Comparison of ENCODE assay signal across 26 mouse cellular contexts in genomic region chr4:138418340-138418957, GRCm38 (mm10). TPM values are rescaled to one million over a fixed set of nuclear protein-coding genes. Genes with fewer than 3 reads are reported as not detected.
DNase-seq lines count a peak whose midpoint lies in the region; ATAC-seq and TF ChIP-seq lines count a peak whose summit lies in the region.
"Had no signal": no experiment of that assay in that cellular context is flagged by ENCODE, and none has a peak within 500 bp of the region (broad histone marks: within the 10 kb centered on the region; RNA-seq: fewer than 3 reads in every experiment).

No protein-coding gene starts in this region.

- 69% methylated on average over 11 of the region's 11 CpGs for WGBS in embryonic facial prominence, embryonic 11.5 days
- 67% methylated on average over 11 of the region's 11 CpGs for WGBS in embryonic facial prominence, embryonic 10.5 days
- WGBS in hindbrain, postnatal 0 days = 44% methylated on average over 11 of the region's 11 CpGs
- 57% methylated on average over 11 of the region's 11 CpGs for WGBS in hindbrain, embryonic 13.5 days
- 44% methylated on average over 11 of the region's 11 CpGs for WGBS in intestine, postnatal 0 days

- H3K4me3 ChIP-seq in embryonic facial prominence, embryonic 11.5 days (ENCODE audit: low read depth, low read length) = no peak overlapping the region
- no peak overlapping the region for H3K4me3 ChIP-seq in embryonic facial prominence, embryonic 10.5 days
- no peak overlapping the region for H3K4me3 ChIP-seq in hindbrain, postnatal 0 days (ENCODE audit: low read length)
- no peak overlapping the region for H3K4me3 ChIP-seq in hindbrain, embryonic 13.5 days
- 0 out of 2 replicates have a peak overlapping the region, but pooled peaks have one; percentile 17 for H3K4me3 ChIP-seq in E14TG2a.4 (replicated peaks; ENCODE audit: low read length)
- no peak overlapping the region for H3K4me3 ChIP-seq in intestine, postnatal 0 days (ENCODE audit: low read depth, low read length)
- H3K4me3 ChIP-seq: heart, adult 2 months; kidney, embryonic 15.5 days; limb, embryonic 13.5 days; liver, embryonic 13.5 days had no signal

- peak; percentile 29; the same call in 1 of the 2 replicates for ATAC-seq in embryonic facial prominence, embryonic 11.5 days (replicated peaks; ENCODE audit: insufficient number of reproducible peaks, low FRiP score, low TSS enrichment, low read depth)
- peak; percentile 48; the same call in 1 of the 2 replicates for ATAC-seq in hindbrain, postnatal 0 days
- no peak for ATAC-seq in hindbrain, embryonic 13.5 days (ENCODE audit: low FRiP score)
- ATAC-seq in intestine, postnatal 0 days = peak; percentile 60
- ATAC-seq: CD4-positive, CD25-positive, alpha-beta regulatory T cell, adult 4 months; inflammation-experienced regulatory T-cells, adult 6 months had no signal

- TF ChIP-seq CTCF in hindbrain, postnatal 0 days (IDR thresholded peaks at IDR 0.05; ENCODE audit: low read depth) = no peak
- no peak for TF ChIP-seq CTCF in E14TG2a.4 (conservative IDR thresholded peaks at IDR 0.05; ENCODE audit: low read length)
- TF ChIP-seq CTCF in intestine, postnatal 0 days (IDR thresholded peaks at IDR 0.05; ENCODE audit: low read depth) = no peak

- DNase-seq in embryonic facial prominence, embryonic 11.5 days (ENCODE audit: low spot score) = no peak
- no peak for DNase-seq in embryonic facial prominence, embryonic 10.5 days (ENCODE audit: low spot score)
- peak; percentile 60 for DNase-seq in hindbrain, postnatal 0 days (ENCODE audit: low spot score)
- no peak for DNase-seq in adipocyte (ENCODE audit: low spot score)
- no peak for DNase-seq in ovary, postnatal 10 days (ENCODE audit: low spot score)
- DNase-seq: adrenal gland, postnatal 36 days; cerebellum, adult 8-10 months; gastrocnemius, postnatal 25 days; heart, adult 2 months; heart, postnatal 36 days; kidney, postnatal 4 days; liver, embryonic 13.5 days; lung, embryonic 14.5 days; lung, postnatal 4 days; thymus, postnatal 25 days had no signal

- no peak overlapping the region for H3K4me2 ChIP-seq in embryonic facial prominence, embryonic 11.5 days (ENCODE audit: low read depth, low read length)
- no peak overlapping the region for H3K4me2 ChIP-seq in hindbrain, postnatal 0 days (ENCODE audit: low read depth, low read length)
- H3K4me2 ChIP-seq in hindbrain, embryonic 13.5 days = no peak overlapping the region
- no peak overlapping the region for H3K4me2 ChIP-seq in intestine, postnatal 0 days (replicated peaks; ENCODE audit: low read depth)
- H3K4me2 ChIP-seq: kidney, embryonic 15.5 days; limb, embryonic 13.5 days; liver, embryonic 13.5 days; lung, embryonic 14.5 days had no signal

- H3K9me3 ChIP-seq in embryonic facial prominence, embryonic 11.5 days (replicated peaks; ENCODE audit: control insufficient read depth, low read length) = no peaks in the 10 kb centered on the region
- no peaks in the 10 kb centered on the region for H3K9me3 ChIP-seq in embryonic facial prominence, embryonic 10.5 days
- no peaks in the 10 kb centered on the region for H3K9me3 ChIP-seq in hindbrain, postnatal 0 days (ENCODE audit: low read length)
- H3K9me3 ChIP-seq in hindbrain, embryonic 13.5 days = no peaks in the 10 kb centered on the region
- peaks cover 21% of the 10 kb centered on the region for H3K9me3 ChIP-seq in E14TG2a.4 (ENCODE audit: low read length)
- no peaks in the 10 kb centered on the region for H3K9me3 ChIP-seq in intestine, postnatal 0 days (ENCODE audit: control insufficient read depth)
- H3K9me3 ChIP-seq: G1E; kidney, embryonic 15.5 days; limb, embryonic 13.5 days; liver, embryonic 13.5 days had no signal

- H3K4me1 ChIP-seq in embryonic facial prominence, embryonic 11.5 days (ENCODE audit: control insufficient read depth, insufficient read depth, low read length) = no peaks in the 10 kb centered on the region; the same call in 1 of the 2 replicates
- H3K4me1 ChIP-seq in embryonic facial prominence, embryonic 10.5 days = peaks cover 16% of the 10 kb centered on the region
- peaks cover 9% of the 10 kb centered on the region; the same call in 1 of the 2 replicates for H3K4me1 ChIP-seq in hindbrain, postnatal 0 days (ENCODE audit: insufficient read depth, low read length)
- H3K4me1 ChIP-seq in hindbrain, embryonic 13.5 days (replicated peaks) = peaks cover 18% of the 10 kb centered on the region
- peaks cover 63% of the 10 kb centered on the region for H3K4me1 ChIP-seq in E14TG2a.4 (replicated peaks; ENCODE audit: low read depth, low read length)
- no peaks in the 10 kb centered on the region for H3K4me1 ChIP-seq in intestine, postnatal 0 days (replicated peaks; ENCODE audit: control insufficient read depth, insufficient read depth, low read length)
- H3K4me1 ChIP-seq: limb, embryonic 13.5 days; liver, embryonic 13.5 days had no signal

- no peak overlapping the region for H3K27ac ChIP-seq in embryonic facial prominence, embryonic 11.5 days (replicated peaks; ENCODE audit: low read depth, low read length)
- H3K27ac ChIP-seq in embryonic facial prominence, embryonic 10.5 days (replicated peaks) = no peak overlapping the region
- peak overlapping the region; percentile 56; the same call in 1 of the 2 replicates for H3K27ac ChIP-seq in hindbrain, postnatal 0 days
- no peak overlapping the region for H3K27ac ChIP-seq in hindbrain, embryonic 13.5 days
- H3K27ac ChIP-seq in intestine, postnatal 0 days (ENCODE audit: low read depth, low read length) = no peak overlapping the region
- H3K27ac ChIP-seq: heart, adult 2 months; kidney, embryonic 15.5 days; limb, embryonic 13.5 days; liver, embryonic 13.5 days had no signal

- H3K27me3 ChIP-seq in embryonic facial prominence, embryonic 11.5 days (ENCODE audit: control insufficient read depth, insufficient read depth, low read length) = 0 out of 2 replicates have a peak, but pooled peaks cover 3% of the 10 kb centered on the region
- H3K27me3 ChIP-seq in embryonic facial prominence, embryonic 10.5 days (replicated peaks; ENCODE audit: low read depth, poor library complexity, severe bottlenecking) = peaks cover 43% of the 10 kb centered on the region
- no peaks in the 10 kb centered on the region for H3K27me3 ChIP-seq in hindbrain, postnatal 0 days (ENCODE audit: insufficient read depth, low read length)
- H3K27me3 ChIP-seq in hindbrain, embryonic 13.5 days = peaks cover 11% of the 10 kb centered on the region
- H3K27me3 ChIP-seq in E14TG2a.4 (ENCODE audit: insufficient read depth, low read length) = peaks cover 28% of the 10 kb centered on the region
- 0 out of 2 replicates have a peak, but pooled peaks cover 4% of the 10 kb centered on the region for H3K27me3 ChIP-seq in intestine, postnatal 0 days (replicated peaks; ENCODE audit: control insufficient read depth, insufficient read depth, low read length)

- H3K36me3 ChIP-seq in embryonic facial prominence, embryonic 11.5 days (replicated peaks; ENCODE audit: control insufficient read depth, insufficient read depth, low read depth, low read length) = no peaks in the 10 kb centered on the region
- no peaks in the 10 kb centered on the region for H3K36me3 ChIP-seq in embryonic facial prominence, embryonic 10.5 days (replicated peaks)
- no peaks in the 10 kb centered on the region for H3K36me3 ChIP-seq in hindbrain, postnatal 0 days (ENCODE audit: insufficient read depth, low read length)
- H3K36me3 ChIP-seq in hindbrain, embryonic 13.5 days = no peaks in the 10 kb centered on the region
- no peaks in the 10 kb centered on the region for H3K36me3 ChIP-seq in E14TG2a.4 (ENCODE audit: insufficient read depth, low read length)
- H3K36me3 ChIP-seq in intestine, postnatal 0 days (ENCODE audit: control insufficient read depth, insufficient read depth) = no peaks in the 10 kb centered on the region
- H3K36me3 ChIP-seq: G1E; kidney, embryonic 15.5 days; limb, embryonic 13.5 days; liver, embryonic 13.5 days had no signal

- no peak overlapping the region for H3K9ac ChIP-seq in embryonic facial prominence, embryonic 11.5 days (replicated peaks; ENCODE audit: low read length)
- H3K9ac ChIP-seq in hindbrain, postnatal 0 days (replicated peaks; ENCODE audit: low read length) = no peak overlapping the region
- H3K9ac ChIP-seq in hindbrain, embryonic 13.5 days = no peak overlapping the region
- H3K9ac ChIP-seq in intestine, postnatal 0 days (ENCODE audit: low read depth, low read length) = no peak overlapping the region
- H3K9ac ChIP-seq: kidney, embryonic 15.5 days; limb, embryonic 13.5 days; liver, embryonic 13.5 days; lung, embryonic 14.5 days had no signal

RNA-seq across cellular contexts. Expression of gene Mul1, which starts 16.0 kb away (rescaled TPM):
- polyA plus RNA-seq in embryonic facial prominence, embryonic 11.5 days (2014; fragmentation: Nextera tagmentation; extraction: Ambion mirVana) = 15.4 and 18.0 TPM in 2 replicates
- 19.7 and 20.8 TPM in 2 replicates for polyA plus RNA-seq in embryonic facial prominence, embryonic 10.5 days (2016; fragmentation: Nextera tagmentation; extraction: Ambion mirVana)
- total RNA-seq in hindbrain, postnatal 0 days (2014; rRNA removed) = 36.2 and 39.1 TPM in 2 replicates
- 19.1 and 21.6 TPM in 2 replicates for polyA plus RNA-seq in hindbrain, postnatal 0 days (2015; fragmentation: Nextera tagmentation; extraction: Ambion mirVana)
- 20.9 and 21.4 TPM in 2 replicates for polyA plus RNA-seq in hindbrain, embryonic 13.5 days (2015; fragmentation: Nextera tagmentation; extraction: Ambion mirVana)
- polyA plus RNA-seq in intestine, postnatal 0 days (2015; fragmentation: Nextera tagmentation; extraction: Ambion mirVana) = 34.7 and 35.0 TPM in 2 replicates

RNA-seq across cellular contexts. Expression of gene Fam43b, which starts 22.1 kb away (rescaled TPM):
- 0.39 TPM in 1 of 2 replicates, not detected in the other for polyA plus RNA-seq in embryonic facial prominence, embryonic 11.5 days (2014; fragmentation: Nextera tagmentation; extraction: Ambion mirVana)
- polyA plus RNA-seq in embryonic facial prominence, embryonic 10.5 days (2016; fragmentation: Nextera tagmentation; extraction: Ambion mirVana) = 0.13 TPM in 1 of 2 replicates, not detected in the other
- 16.6 and 23.8 TPM in 2 replicates for total RNA-seq in hindbrain, postnatal 0 days (2014; rRNA removed)
- 17.9 and 18.6 TPM in 2 replicates for polyA plus RNA-seq in hindbrain, postnatal 0 days (2015; fragmentation: Nextera tagmentation; extraction: Ambion mirVana)
- 3.0 and 3.5 TPM in 2 replicates for polyA plus RNA-seq in hindbrain, embryonic 13.5 days (2015; fragmentation: Nextera tagmentation; extraction: Ambion mirVana)
- polyA plus RNA-seq in intestine, postnatal 0 days (2015; fragmentation: Nextera tagmentation; extraction: Ambion mirVana) = not detected in 2 replicates
- total RNA-seq: gastrocnemius, postnatal 25 days; heart, adult 2 months; heart, postnatal 36 days; neutrophil, adult 5-6 weeks had no signal
- polyA plus RNA-seq: CD4-positive, CD25-positive, alpha-beta regulatory T cell, adult 4 months; G1E; heart, adult 2 months; heart, embryonic 14.5 days; inflammation-experienced regulatory T-cells, adult 6 months; kidney, embryonic 15.5 days; limb, embryonic 13.5 days; liver, embryonic 13.5 days; lung, embryonic 14.5 days; small intestine, adult 2 months had no signal

RNA-seq across cellular contexts. Expression of gene Camk2n1, which starts 35.7 kb away (rescaled TPM):
- 2.4 and 2.7 TPM in 2 replicates for polyA plus RNA-seq in embryonic facial prominence, embryonic 11.5 days (2014; fragmentation: Nextera tagmentation; extraction: Ambion mirVana)
- 1.1 and 1.2 TPM in 2 replicates for polyA plus RNA-seq in embryonic facial prominence, embryonic 10.5 days (2016; fragmentation: Nextera tagmentation; extraction: Ambion mirVana)
- 34.9 and 37.5 TPM in 2 replicates for total RNA-seq in hindbrain, postnatal 0 days (2014; rRNA removed)
- 29.5 and 33.5 TPM in 2 replicates for polyA plus RNA-seq in hindbrain, postnatal 0 days (2015; fragmentation: Nextera tagmentation; extraction: Ambion mirVana)
- 14.3 and 14.8 TPM in 2 replicates for polyA plus RNA-seq in hindbrain, embryonic 13.5 days (2015; fragmentation: Nextera tagmentation; extraction: Ambion mirVana)
- 10.9 and 12.2 TPM in 2 replicates for polyA plus RNA-seq in intestine, postnatal 0 days (2015; fragmentation: Nextera tagmentation; extraction: Ambion mirVana)

RNA-seq across cellular contexts. Expression of gene Cda, which starts 50.7 kb away (rescaled TPM):
- 3.5 and 5.7 TPM in 2 replicates for polyA plus RNA-seq in embryonic facial prominence, embryonic 11.5 days (2014; fragmentation: Nextera tagmentation; extraction: Ambion mirVana)
- polyA plus RNA-seq in embryonic facial prominence, embryonic 10.5 days (2016; fragmentation: Nextera tagmentation; extraction: Ambion mirVana) = 3.3 and 4.8 TPM in 2 replicates
- 9.5 and 20.5 TPM in 2 replicates for total RNA-seq in hindbrain, postnatal 0 days (2014; rRNA removed)
- polyA plus RNA-seq in hindbrain, postnatal 0 days (2015; fragmentation: Nextera tagmentation; extraction: Ambion mirVana) = 12.1 and 15.1 TPM in 2 replicates
- polyA plus RNA-seq in hindbrain, embryonic 13.5 days (2015; fragmentation: Nextera tagmentation; extraction: Ambion mirVana) = 4.0 and 4.1 TPM in 2 replicates
- 37.5 and 41.7 TPM in 2 replicates for polyA plus RNA-seq in intestine, postnatal 0 days (2015; fragmentation: Nextera tagmentation; extraction: Ambion mirVana)
- total RNA-seq: G1E; neutrophil, adult 5-6 weeks had no signal
- polyA plus RNA-seq: CD4-positive, CD25-positive, alpha-beta regulatory T cell, adult 4 months; G1E; inflammation-experienced regulatory T-cells, adult 6 months had no signal
